Mouse (Mus musculus) retina, adult 2 months (tissue): ENCODE results near the gene Tcp11.

Source experiments
- DNase-seq: peaks from one replicate; pipeline ENCODE4 v3.0.0-alpha.2; 2012; ENCODE audit warnings: low read depth, low spot score

Gene Tcp11

DNA sequence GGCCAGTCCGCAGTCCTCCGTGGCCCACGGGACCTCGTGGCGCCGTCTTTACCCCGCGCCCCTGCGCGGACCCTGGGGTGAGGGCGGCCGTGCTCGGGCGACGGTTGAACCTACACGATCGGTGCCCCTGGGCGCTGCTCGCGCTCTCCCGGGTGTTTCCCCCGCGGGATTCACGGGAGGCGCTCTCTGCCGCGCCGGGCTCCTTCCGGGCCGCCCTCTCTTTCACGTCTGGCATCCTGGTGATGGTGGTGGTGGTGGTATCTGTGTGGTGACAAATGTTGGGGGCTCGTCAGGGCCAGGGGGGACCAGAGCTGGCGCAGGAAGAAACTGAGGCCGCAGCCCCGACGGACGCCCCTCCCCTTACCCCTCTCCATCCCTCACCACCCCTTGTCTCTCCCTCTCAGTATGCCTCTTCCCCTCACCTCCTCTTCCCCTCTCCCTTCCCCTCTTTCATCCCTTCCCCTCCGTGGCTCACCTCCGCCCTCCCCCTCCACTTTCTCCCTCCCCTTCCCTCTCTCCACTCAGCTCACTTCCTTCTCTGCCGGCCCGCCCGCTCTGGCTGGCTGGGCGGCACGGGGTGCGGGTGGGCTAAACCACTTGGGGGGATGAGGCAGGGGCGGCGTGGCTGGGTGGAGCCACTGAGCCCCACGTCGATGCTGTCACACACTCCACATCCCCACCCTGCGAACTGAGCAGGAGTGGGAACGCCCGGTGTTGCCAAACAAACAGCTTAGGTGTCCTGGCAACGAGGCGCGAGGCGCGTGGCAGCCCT, at the start of gene Tcp11:
Gene Tcp11, minus strand, starts transcription at position 595 of the 772 bp plus-strand sequence.
- DNase-seq = peak; percentile 90

DNA sequence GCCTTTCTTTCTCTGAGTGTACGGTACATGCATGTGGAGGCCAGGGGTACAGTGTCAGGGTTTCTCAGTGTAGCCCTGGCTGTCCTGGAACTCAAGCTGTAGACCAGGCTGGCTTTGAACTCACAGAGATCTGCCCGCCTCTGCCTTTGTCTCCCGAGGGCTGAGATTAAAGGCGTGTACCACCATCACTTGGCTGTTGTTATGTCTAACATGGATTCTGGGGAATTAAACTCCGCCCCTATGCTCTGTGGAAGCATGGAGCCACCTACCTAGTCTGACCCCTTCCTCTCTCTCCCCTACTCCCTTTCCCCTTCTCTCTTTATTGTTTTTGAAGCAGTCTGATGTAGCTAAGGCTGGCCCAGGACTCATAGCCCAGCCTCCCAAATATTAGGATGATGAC, 49.4 kb upstream of the Tcp11 start:
- no peak for DNase-seq

- no peak for DNase-seq
Observed at GRCm38 (mm10) chr17:28124368-28124767, 43.9 kb upstream of the Tcp11 start.

DNA sequence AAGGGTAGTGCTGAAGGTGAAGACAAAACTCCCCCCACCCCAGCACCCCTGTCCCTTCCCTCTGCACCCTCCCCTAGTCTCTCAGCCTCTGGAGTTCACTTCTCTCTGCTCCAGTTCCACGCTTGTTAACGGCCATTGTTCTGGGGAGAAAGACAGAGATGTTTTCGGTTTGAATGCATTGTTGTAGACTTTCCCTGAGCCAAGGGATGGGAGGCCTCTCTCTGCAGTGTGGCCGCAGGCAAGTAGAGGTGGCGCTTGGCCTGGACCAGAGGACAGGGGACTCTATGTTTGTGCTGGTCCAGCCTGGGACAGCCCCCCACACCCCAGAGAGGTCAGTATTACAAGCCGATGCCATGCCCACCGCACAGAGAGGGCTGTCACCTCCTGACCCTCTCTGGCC, 43.2 kb upstream of the Tcp11 start:
- no peak for DNase-seq

GRCm38 (mm10) chr17:28122949-28123348, 42.5 kb upstream of the Tcp11 start:
- no peak for DNase-seq

- no peak for DNase-seq
Observed at GRCm38 (mm10) chr17:28120460-28120859, 40.0 kb upstream of the Tcp11 start.

- no peak for DNase-seq
Observed at GRCm38 (mm10) chr17:28117451-28118209, 37.2 kb upstream of the Tcp11 start.

GRCm38 (mm10) chr17:28116335-28116734, 35.9 kb upstream of the Tcp11 start:
- no peak for DNase-seq

GRCm38 (mm10) chr17:28112266-28112665, 31.8 kb upstream of the Tcp11 start:
- DNase-seq = no peak

DNA sequence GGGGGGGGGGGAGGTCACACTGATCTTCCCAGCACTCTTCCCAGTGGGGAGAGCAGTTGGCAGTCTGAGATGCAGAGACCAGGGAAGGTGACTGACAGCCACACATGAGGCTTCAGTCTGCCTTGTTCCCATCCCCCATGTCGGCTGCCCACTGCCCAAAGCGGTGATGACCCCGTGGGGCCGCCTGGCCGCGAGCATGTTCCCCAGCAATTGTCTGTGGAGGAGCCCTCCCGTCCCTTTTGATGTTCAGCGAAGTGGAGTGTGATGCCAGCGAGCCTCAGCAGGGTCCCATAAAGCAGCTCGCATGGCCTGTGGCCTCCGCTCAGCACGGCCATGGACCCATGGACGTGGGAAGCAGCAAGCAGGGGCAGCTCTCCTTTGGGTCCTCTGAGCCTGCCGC, 26.8 kb upstream of the Tcp11 start:
- DNase-seq = no peak

GRCm38 (mm10) chr17:28106352-28106751, 25.9 kb upstream of the Tcp11 start:
- no peak for DNase-seq

DNA sequence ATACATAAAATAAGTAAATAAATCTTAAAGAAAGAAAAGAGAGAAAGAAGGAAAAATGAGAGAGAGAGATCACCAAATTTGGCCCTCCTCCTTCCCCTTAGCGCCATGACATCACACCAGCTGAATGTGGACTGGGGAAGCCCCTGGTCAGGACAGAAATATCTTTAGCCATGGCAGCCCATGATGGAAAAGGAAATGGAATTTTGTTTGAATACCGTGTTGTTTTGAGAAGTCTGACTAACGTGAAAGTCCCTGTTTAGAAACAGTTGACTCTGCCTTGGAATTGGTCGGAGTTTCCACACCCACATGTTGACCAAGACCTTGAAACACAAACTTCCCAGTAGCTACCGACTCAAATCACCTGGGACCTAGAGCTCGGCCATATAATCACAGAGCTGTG, 24.0 kb upstream of the Tcp11 start:
- DNase-seq = no peak

GRCm38 (mm10) chr17:28101902-28102319, 21.5 kb upstream of the Tcp11 start:
- no peak for DNase-seq

DNA sequence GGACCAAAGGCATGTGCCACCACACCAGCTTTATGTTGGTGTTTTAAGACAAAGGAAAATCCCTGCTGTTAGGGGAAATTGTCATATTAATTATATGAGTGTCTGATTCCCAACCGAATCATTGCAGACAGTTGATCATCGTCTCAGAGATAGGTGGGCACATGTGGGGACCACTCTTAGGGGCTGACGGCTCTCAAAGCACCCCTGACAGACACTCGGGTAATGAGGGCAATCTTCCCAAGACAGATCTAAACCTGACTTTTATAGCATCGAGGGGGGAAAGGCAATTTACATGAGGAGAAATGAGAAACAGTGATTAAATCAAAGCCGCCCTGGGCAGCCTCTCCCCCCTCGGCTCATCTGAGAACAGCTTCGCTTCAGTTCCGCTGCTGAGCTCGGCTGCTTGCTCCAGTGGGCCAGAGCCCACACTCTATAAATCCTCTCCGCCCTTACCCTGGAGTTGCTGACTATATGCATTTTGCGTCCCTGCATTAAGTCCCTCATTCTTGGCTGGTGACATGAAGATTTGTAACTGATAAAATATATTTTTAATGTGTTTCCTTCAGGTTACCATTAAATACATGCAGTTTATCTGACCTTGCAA, 20.9 kb upstream of the Tcp11 start:
- DNase-seq = no peak

DNA sequence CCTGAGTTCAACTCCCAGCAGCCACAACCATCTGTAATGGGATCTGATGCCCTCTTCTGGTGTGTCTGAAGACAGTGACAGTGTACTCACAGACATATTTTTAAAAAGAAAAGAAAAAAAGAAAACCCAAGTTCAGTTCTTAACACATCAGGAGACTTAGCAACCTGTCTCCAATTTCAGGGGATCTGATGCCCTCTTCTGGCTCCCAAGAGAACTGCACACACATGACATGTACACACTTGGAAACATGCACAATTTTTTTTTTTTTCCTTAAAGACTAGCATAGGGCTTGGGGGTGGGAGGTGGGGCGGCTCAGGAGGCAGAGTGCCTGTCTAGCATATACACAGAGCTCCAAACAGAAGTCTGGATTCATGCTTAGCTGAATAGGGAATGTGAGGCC, 20.2 kb upstream of the Tcp11 start:
- no peak for DNase-seq

DNA sequence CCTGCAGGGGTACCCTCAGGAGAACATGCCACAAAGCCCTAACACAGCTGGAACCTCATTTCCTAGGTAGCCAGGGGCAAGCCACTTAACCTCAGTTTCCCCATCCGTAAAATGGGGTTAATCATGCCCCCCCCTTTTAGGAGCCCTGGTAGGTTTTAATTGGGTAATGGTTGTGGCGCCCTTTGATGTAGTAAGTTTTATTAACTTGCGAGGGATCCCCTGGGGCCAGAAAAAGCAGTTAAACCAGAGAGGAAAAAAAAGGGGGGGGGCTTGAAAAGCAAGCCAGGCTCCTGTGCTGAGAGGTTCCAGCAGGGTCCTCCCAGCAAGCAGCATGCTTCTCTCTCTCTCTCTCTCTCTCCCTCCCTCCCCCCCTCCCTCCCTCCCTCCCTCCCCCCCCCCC, 18.6 kb upstream of the Tcp11 start:
- no peak for DNase-seq

- DNase-seq = no peak
Observed at GRCm38 (mm10) chr17:28097308-28097707, 16.9 kb upstream of the Tcp11 start.

DNA sequence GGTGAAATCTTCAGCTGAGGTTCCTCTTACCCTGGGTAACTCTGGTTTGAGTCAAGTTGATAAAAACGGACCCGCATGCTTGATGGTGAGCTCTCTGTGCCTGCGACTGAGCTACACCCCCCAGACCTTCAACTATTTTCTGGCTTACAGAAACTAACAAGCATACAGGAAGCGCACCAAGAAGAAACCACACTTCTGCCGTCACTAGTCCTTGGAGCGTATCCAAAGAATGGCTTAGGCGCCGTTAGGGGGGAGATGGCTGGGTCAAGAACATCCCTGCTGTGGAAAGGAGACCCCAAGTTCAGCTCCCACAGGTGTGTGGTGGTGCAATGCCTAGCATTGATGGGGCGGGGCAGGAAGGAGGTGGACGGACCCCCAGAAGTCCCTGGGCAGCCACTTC, 16.0 kb upstream of the Tcp11 start:
- no peak for DNase-seq

DNA sequence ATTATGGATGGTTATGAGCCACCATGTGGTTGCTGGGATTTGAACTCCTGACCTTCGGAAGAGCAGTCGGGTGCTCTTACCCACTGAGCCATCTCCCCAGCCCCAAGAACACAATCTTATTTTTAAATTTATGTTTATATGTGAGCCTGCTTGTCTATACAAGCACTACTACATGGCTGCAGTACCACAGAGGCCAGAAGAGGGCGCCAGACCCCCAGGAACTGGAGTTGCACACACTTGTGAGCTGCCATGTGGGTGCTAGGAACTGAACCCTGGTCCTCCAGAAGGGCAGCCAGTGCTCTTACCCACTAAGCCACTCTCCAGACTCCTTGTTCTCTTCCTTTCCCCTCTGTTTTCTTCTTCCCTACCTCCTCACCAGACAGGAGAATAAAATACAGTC, 13.4 kb upstream of the Tcp11 start:
- no peak for DNase-seq

GRCm38 (mm10) chr17:28092297-28092696, 11.9 kb upstream of the Tcp11 start:
- no peak for DNase-seq

DNA sequence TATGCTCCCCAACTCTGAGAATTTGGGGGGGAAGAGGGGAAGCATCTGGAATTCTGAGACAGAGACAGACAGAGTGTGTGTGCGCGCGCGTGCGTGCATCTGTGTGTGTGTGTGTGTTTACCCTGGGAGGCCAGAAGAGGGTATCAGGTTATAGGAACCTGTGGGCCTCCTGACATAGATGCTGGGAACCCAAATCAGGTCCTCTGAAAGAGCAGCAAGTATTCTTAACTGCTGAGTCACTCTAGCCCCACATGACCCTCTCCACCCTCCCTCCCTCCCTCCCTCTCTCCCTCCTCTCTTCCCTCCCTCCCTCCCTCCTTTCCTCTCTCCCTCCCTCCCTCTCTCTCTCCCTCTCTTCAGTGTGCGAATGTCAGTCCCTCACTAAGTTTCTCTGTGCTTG, 8.3 kb upstream of the Tcp11 start:
- DNase-seq = no peak

DNA sequence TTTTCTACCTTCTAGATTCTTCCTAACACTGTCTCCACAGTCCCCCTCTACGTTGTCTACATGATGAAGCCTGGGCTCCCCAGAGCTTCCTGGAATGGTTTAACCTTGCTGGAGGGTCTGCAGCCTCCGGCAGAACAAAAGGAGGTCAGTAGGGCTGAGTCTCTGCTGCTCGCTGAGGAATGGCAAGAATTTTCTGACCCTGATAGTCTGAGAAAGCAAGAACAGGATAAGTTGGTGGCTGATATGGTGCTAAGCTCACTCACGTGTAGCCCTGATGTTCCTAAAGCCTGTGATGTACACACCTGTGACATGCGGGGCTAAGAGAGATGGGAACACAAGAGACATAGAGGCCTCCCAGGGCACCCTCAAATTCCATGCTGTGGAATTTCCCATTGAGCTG, 7.0 kb upstream of the Tcp11 start:
- DNase-seq = no peak

DNA sequence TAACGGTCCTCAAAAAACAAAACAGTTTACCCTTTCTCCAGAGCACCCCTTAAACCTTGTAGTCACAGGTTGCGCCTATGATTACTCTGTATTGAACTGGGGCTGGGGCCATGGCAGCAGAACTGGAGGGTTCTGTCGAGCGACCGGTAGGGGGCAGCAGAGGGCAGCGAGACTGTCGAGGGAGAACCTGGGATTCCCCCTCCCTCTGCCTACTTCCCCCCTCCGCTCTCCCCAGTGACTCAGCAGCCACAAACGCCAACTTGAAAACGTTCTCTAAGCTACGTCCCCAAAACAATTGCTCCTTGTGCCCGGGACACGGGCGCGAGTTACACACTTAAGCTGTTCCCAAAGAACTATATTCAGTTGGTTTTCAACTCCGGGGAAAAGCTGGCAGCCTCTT, 4.5 kb upstream of the Tcp11 start:
- peak; percentile 77 for DNase-seq
